Mouse (Mus musculus) forebrain, embryonic 11.5 days (tissue): ENCODE results near the gene Igfn1. TPM values are rescaled to one million over a fixed set of nuclear protein-coding genes. Genes with fewer than 3 reads are reported as not detected.

Source experiments
- ATAC-seq: fragments of 200-750 bp; cut with Nextera tagmentation; replicated peaks from 2 replicates; pipeline ENCODE4 v1.8.0; 2017; ENCODE audit warnings: moderate TSS enrichment; ENCODE audit not compliant: low FRiP score
- DNase-seq: peaks from one replicate; pipeline ENCODE4 v3.0.0-alpha.2; 2017; ENCODE audit warnings: low spot score
- H3K27ac ChIP-seq: fragments of 300-500 bp; sonication (generic); 2 replicates; pipeline ENCODE4 v1.5.1; 2014; ENCODE audit warnings: low read depth, low read length
- H3K27me3 ChIP-seq: fragments of 300-500 bp; sonication (generic); 2 replicates; pipeline ENCODE4 v1.6.1; 2014; ENCODE audit warnings: mild to moderate bottlenecking, low read length, mixed read lengths; ENCODE audit not compliant: control insufficient read depth, insufficient read depth
- H3K36me3 ChIP-seq: fragments of 300-500 bp; sonication (generic); 2 replicates; pipeline ENCODE4 v1.6.1; 2014; ENCODE audit warnings: mild to moderate bottlenecking, low read length, moderate library complexity, mixed read lengths; ENCODE audit not compliant: control insufficient read depth, insufficient read depth
- H3K4me1 ChIP-seq: fragments of 300-500 bp; sonication (generic); replicated peaks from 2 replicates; pipeline ENCODE4 v1.6.1; 2014; ENCODE audit warnings: low read length, mixed read lengths; ENCODE audit not compliant: control insufficient read depth, insufficient read depth
- H3K4me2 ChIP-seq: fragments of 300-500 bp; sonication (generic); 2 replicates; pipeline ENCODE4 v1.6.1; 2014; ENCODE audit warnings: low read depth, mild to moderate bottlenecking, low read length, moderate library complexity, mixed read lengths; ENCODE audit not compliant: severe bottlenecking
- H3K4me3 ChIP-seq: fragments of 300-500 bp; sonication (generic); 2 replicates; pipeline ENCODE4 v1.5.1; 2014; ENCODE audit warnings: low read depth, low read length
- H3K9ac ChIP-seq: fragments of 300-500 bp; sonication (generic); 2 replicates; pipeline ENCODE4 v1.6.1; 2014; ENCODE audit warnings: low read length
- H3K9me3 ChIP-seq: fragments of 300-500 bp; sonication (generic); 2 replicates; pipeline ENCODE4 v1.6.1; 2016; ENCODE audit warnings: low read length, mixed read lengths; ENCODE audit not compliant: control insufficient read depth
- WGBS: fragments of 180-500 bp; shearing (Covaris S2); extraction: QIAGEN DNeasy Blood & Tissue Kit; methylation state at CpG from one replicate; pipeline ENCODE4 v1.1.7; 2014; 5-methylcytosine and 5-hydroxymethylcytosine counted together
- polyA plus RNA-seq: library from polyadenylated mRNA; unstranded; fragments of >200 nt; fragmentation: Nextera tagmentation; extraction: Ambion mirVana; gene quantifications from 2 replicates; pipeline ENCODE4 v1.2.1, GENCODE M21; 2014

Igfn1 gene
- polyA plus RNA-seq: not detected in 2 replicates

- ATAC-seq (no peak), DNase-seq (no peak)
- Histone ChIP-seq H3K27ac (no peak within 1 kb of the TSS), H3K4me2 (peak within 1 kb of the TSS; percentile 78; the same call in 1 of the 2 replicates), H3K9me3 (no peaks in the 10 kb centered on the region), H3K4me3 (peak within 1 kb of the TSS; percentile 34; the same call in 1 of the 2 replicates), H3K4me1 (0 out of 2 replicates have a peak, but pooled peaks cover 3% of the 10 kb centered on the region), H3K9ac (no peak within 1 kb of the TSS), H3K27me3 (peaks cover 5% of the 10 kb centered on the region; the same call in 1 of the 2 replicates), H3K36me3 (no peaks in the 10 kb centered on the region)
- 82% methylated on average over 3 of the region's 3 CpGs for WGBS
Measured at GRCm38 (mm10) chr1:136006292-136006748, at the start of gene Igfn1. Gene Igfn1 (minus strand): TSS chr1:136006342.

GRCm38 (mm10) chr1:136055771-136056170, 49.6 kb upstream of the Igfn1 start:
- Histone ChIP-seq H3K27me3 (peaks cover 11% of the 10 kb centered on the region), H3K9me3 (no peaks in the 10 kb centered on the region), H3K27ac (no peak overlapping the region), H3K4me3 (no peak overlapping the region), H3K9ac (no peak overlapping the region), H3K4me2 (no peak overlapping the region), H3K36me3 (no peaks in the 10 kb centered on the region), H3K4me1 (peaks cover 6% of the 10 kb centered on the region; the same call in 1 of the 2 replicates)
- no peak for DNase-seq
- WGBS: 54% methylated on average over 3 of the region's 3 CpGs
- no peak for ATAC-seq

- Histone ChIP-seq H3K4me2 (no peak within 1 kb of the TSS), H3K9me3 (no peaks in the 10 kb centered on the region), H3K36me3 (no peaks in the 10 kb centered on the region), H3K27ac (no peak within 1 kb of the TSS), H3K9ac (0 out of 2 replicates have a peak within 1 kb of the TSS, but pooled peaks have one; percentile 2), H3K4me1 (peaks cover 8% of the 10 kb centered on the region; the same call in 1 of the 2 replicates), H3K4me3 (no peak within 1 kb of the TSS), H3K27me3 (peaks cover 24% of the 10 kb centered on the region)
- WGBS: 30% methylated on average over 11 of the region's 11 CpGs
- DNase-seq: no peak
- no peak for ATAC-seq
Measured at GRCm38 (mm10) chr1:136052547-136052946, 46.4 kb upstream of the Igfn1 start, which contains the start of gene Cacna1s. Gene Cacna1s (plus strand): TSS chr1:136052750.

GRCm38 (mm10) chr1:136051465-136051864, 45.3 kb upstream of the Igfn1 start:
- no peak overlapping the region for H3K27ac ChIP-seq
- peak overlapping the region; percentile 49 for H3K4me2 ChIP-seq
- DNase-seq (peak; percentile 75), ATAC-seq (peak; percentile 66)
- H3K9me3 ChIP-seq: no peaks in the 10 kb centered on the region
- H3K36me3 ChIP-seq: no peaks in the 10 kb centered on the region
- H3K4me3 ChIP-seq: peak overlapping the region; percentile 31
- H3K4me1 ChIP-seq: peaks cover 8% of the 10 kb centered on the region; the same call in 1 of the 2 replicates
- H3K9ac ChIP-seq: peak overlapping the region; percentile 39
- H3K27me3 ChIP-seq: peaks cover 24% of the 10 kb centered on the region
- WGBS: 0% methylated on average over 6 of the region's 6 CpGs

GRCm38 (mm10) chr1:136051013-136051315, 44.8 kb upstream of the Igfn1 start:
- peak overlapping the region; percentile 31 for H3K4me3 ChIP-seq
- DNase-seq: peak; percentile 71
- peak overlapping the region; percentile 49 for H3K4me2 ChIP-seq
- no peaks in the 10 kb centered on the region for H3K9me3 ChIP-seq
- H3K9ac ChIP-seq: peak overlapping the region; percentile 39
- H3K27ac ChIP-seq: no peak overlapping the region
- H3K36me3 ChIP-seq: no peaks in the 10 kb centered on the region
- 1% methylated on average over 36 of the region's 36 CpGs for WGBS
- peaks cover 24% of the 10 kb centered on the region for H3K27me3 ChIP-seq
- peak; percentile 17; the same call in 1 of the 2 replicates for ATAC-seq
- peaks cover 8% of the 10 kb centered on the region; the same call in 1 of the 2 replicates for H3K4me1 ChIP-seq

- Histone ChIP-seq H3K9ac (peak within 1 kb of the TSS; percentile 39), H3K4me3 (peak within 1 kb of the TSS; percentile 31)
- peak; percentile 34 for ATAC-seq
Measured at GRCm38 (mm10) chr1:136050312-136051012, 44.3 kb upstream of the Igfn1 start, which contains the start of gene Ascl5. Gene Ascl5 (plus strand): TSS chr1:136050804.

GRCm38 (mm10) chr1:136047894-136048293, 41.8 kb upstream of the Igfn1 start:
- Histone ChIP-seq H3K27ac (no peak overlapping the region), H3K4me1 (peaks cover 8% of the 10 kb centered on the region; the same call in 1 of the 2 replicates), H3K27me3 (peaks cover 23% of the 10 kb centered on the region), H3K9me3 (no peaks in the 10 kb centered on the region), H3K4me3 (no peak overlapping the region), H3K4me2 (no peak overlapping the region), H3K9ac (no peak overlapping the region), H3K36me3 (no peaks in the 10 kb centered on the region)
- 73% methylated on average over 9 of the region's 9 CpGs for WGBS
- DNase-seq (no peak), ATAC-seq (no peak)

More at GRCm38 (mm10) chr1:136050312-136051012, 44.3 kb upstream of the Igfn1 start, which contains the start of gene Ascl5:
- Histone ChIP-seq H3K4me1 (peaks cover 8% of the 10 kb centered on the region; the same call in 1 of the 2 replicates), H3K4me2 (peak within 1 kb of the TSS; percentile 49), H3K36me3 (no peaks in the 10 kb centered on the region), H3K27me3 (peaks cover 24% of the 10 kb centered on the region), H3K9me3 (no peaks in the 10 kb centered on the region), H3K27ac (no peak within 1 kb of the TSS)
- 18% methylated on average over 29 of the region's 29 CpGs for WGBS
- DNase-seq: peak; percentile 55

- peaks cover 8% of the 10 kb centered on the region; the same call in 1 of the 2 replicates for H3K4me1 ChIP-seq
- H3K27me3 ChIP-seq: peaks cover 22% of the 10 kb centered on the region
- no peak for ATAC-seq
- H3K27ac ChIP-seq: no peak overlapping the region
- H3K9ac ChIP-seq: no peak overlapping the region
- H3K9me3 ChIP-seq: no peaks in the 10 kb centered on the region
- H3K36me3 ChIP-seq: no peaks in the 10 kb centered on the region
- no peak overlapping the region for H3K4me2 ChIP-seq
- no peak overlapping the region for H3K4me3 ChIP-seq
- WGBS: 10% methylated on average over 2 of the region's 2 CpGs
- DNase-seq: no peak
Measured at GRCm38 (mm10) chr1:136047432-136047831, 41.3 kb upstream of the Igfn1 start.
